Mouse (Mus musculus) MEL (cell line): ENCODE measurements around the gene Chd3. TPM values are rescaled to one million over a fixed set of nuclear protein-coding genes. Genes with fewer than 3 reads are reported as not detected.

Source experiments
- DNase-seq: peaks from one replicate; pipeline ENCODE4 v3.0.0; 2011; ENCODE audit warnings: low read depth, low spot score
- H3K27ac ChIP-seq: 2 replicates; pipeline ENCODE4 v1.5.1; 2012; ENCODE audit warnings: low read depth, mild to moderate bottlenecking, control low read depth, low read length, moderate library complexity; ENCODE audit not compliant: control insufficient read depth
- H3K27me3 ChIP-seq, 2 experiments: fragments of 150-350 bp in 1 of 2; sonication (generic) in 1 of 2; 2 replicates each; pipeline ENCODE4 v1.6.1; 2012; ENCODE audit warnings: low read length in 2 of 2, mild to moderate bottlenecking in 2 of 2, improper control_type of control experiment in 1 of 2, moderate library complexity in 1 of 2; ENCODE audit not compliant: insufficient read depth in 2 of 2, control insufficient read depth in 1 of 2
- H3K36me3 ChIP-seq, 2 experiments: 2 replicates each; pipeline ENCODE4 v1.6.1; 2012 to 2014; ENCODE audit warnings: low read length in 2 of 2, improper control_type of control experiment in 1 of 2, inconsistent platforms in 1 of 2, mild to moderate bottlenecking in 1 of 2; ENCODE audit not compliant: insufficient read depth in 2 of 2, control insufficient read depth in 1 of 2
- H3K4me1 ChIP-seq, 2 experiments: fragments of 150-350 bp in 1 of 2; sonication (generic) in 1 of 2; 2 replicates each; pipeline ENCODE4 v1.6.1; 2012; ENCODE audit warnings: low read length in 2 of 2, improper control_type of control experiment in 1 of 2, mild to moderate bottlenecking in 1 of 2; ENCODE audit not compliant: insufficient read depth in 2 of 2, control insufficient read depth in 1 of 2
- H3K4me3 ChIP-seq, 2 experiments: fragments of 150-350 bp in 1 of 2; sonication (generic) in 1 of 2; 2 replicates each; pipeline ENCODE4 v1.5.1; 2012; ENCODE audit warnings: low read depth in 2 of 2, low read length in 2 of 2, mild to moderate bottlenecking in 2 of 2, moderate library complexity in 2 of 2, control low read depth in 1 of 2, improper control_type of control experiment in 1 of 2; ENCODE audit not compliant: control insufficient read depth in 1 of 2, insufficient read depth in 1 of 2
- H3K79me2 ChIP-seq: 2 replicates; pipeline ENCODE4 v1.6.1; 2012; ENCODE audit warnings: mild to moderate bottlenecking, low read length, moderate library complexity; ENCODE audit not compliant: control insufficient read depth, poor library complexity, insufficient read depth
- H3K9ac ChIP-seq: 2 replicates; pipeline ENCODE4 v1.6.1; 2012; ENCODE audit warnings: low read depth, mild to moderate bottlenecking, control low read depth, low read length, moderate library complexity; ENCODE audit not compliant: control insufficient read depth, poor library complexity, severe bottlenecking
- H3K9me3 ChIP-seq: fragments of 150-350 bp; sonication (generic); replicated peaks from 2 replicates; pipeline ENCODE4 v1.6.1; 2012; ENCODE audit warnings: mild to moderate bottlenecking, low read length, improper control_type of control experiment, moderate library complexity; ENCODE audit not compliant: insufficient read depth
- BHLHE40 ChIP-seq: IDR thresholded peaks from 2 replicates; pipeline ENCODE4 v1.6.1; 2012; ENCODE audit warnings: low read depth, mild to moderate bottlenecking, inconsistent platforms, low read length, improper control_type of control experiment, borderline replicate concordance
- CHD2 ChIP-seq: IDR thresholded peaks from 2 replicates; pipeline ENCODE4 v1.6.1; 2011; ENCODE audit warnings: low read length, improper control_type of control experiment
- ELF1 ChIP-seq: IDR thresholded peaks from 2 replicates; pipeline ENCODE4 v1.6.1; 2014; ENCODE audit warnings: low read depth, mild to moderate bottlenecking, inconsistent platforms, low read length, improper control_type of control experiment, moderate library complexity
- EP300 ChIP-seq, 2 experiments: IDR thresholded peaks; 2 replicates each; pipeline ENCODE4 v1.6.1; 2011; ENCODE audit warnings: improper control_type of control experiment in 2 of 2, low read length in 2 of 2, low read depth in 1 of 2, mild to moderate bottlenecking in 1 of 2
- GABPA ChIP-seq: IDR thresholded peaks from 2 replicates; pipeline ENCODE4 v1.6.1; 2012; ENCODE audit warnings: low read depth, mild to moderate bottlenecking, inconsistent platforms, low read length, improper control_type of control experiment, moderate library complexity
- GATA1 ChIP-seq: IDR thresholded peaks from 2 replicates; pipeline ENCODE4 v1.6.1; 2011; ENCODE audit warnings: low read depth, low read length, improper control_type of control experiment
- HCFC1 ChIP-seq: IDR thresholded peaks from 2 replicates; pipeline ENCODE4 v1.6.1; 2012; ENCODE audit warnings: low read depth, mild to moderate bottlenecking, inconsistent platforms, low read length, improper control_type of control experiment, moderate library complexity
- JUND ChIP-seq: IDR thresholded peaks from 2 replicates; pipeline ENCODE4 v1.6.1; 2011; ENCODE audit warnings: low read depth, mild to moderate bottlenecking, improper control_type of control experiment, low read length
- MEF2A ChIP-seq: IDR thresholded peaks from 2 replicates; pipeline ENCODE4 v1.6.1; 2014; ENCODE audit warnings: low read depth, mild to moderate bottlenecking, inconsistent platforms, low read length, improper control_type of control experiment; ENCODE audit not compliant: poor library complexity, insufficient replicate concordance, severe bottlenecking; ENCODE audit errors: extremely low read depth
- NELFE ChIP-seq: IDR thresholded peaks from 2 replicates; pipeline ENCODE4 v1.6.1; 2011; ENCODE audit warnings: low read depth, low read length, improper control_type of control experiment
- NRF1 ChIP-seq: IDR thresholded peaks from 2 replicates; pipeline ENCODE4 v1.6.1; 2014; ENCODE audit warnings: low read depth, mild to moderate bottlenecking, inconsistent platforms, low read length, improper control_type of control experiment, moderate library complexity; ENCODE audit not compliant: poor library complexity, insufficient read depth, severe bottlenecking
- POLR2AphosphoS5 ChIP-seq: IDR thresholded peaks from 2 replicates; pipeline ENCODE4 v1.6.1; 2012; ENCODE audit warnings: low read depth, borderline replicate concordance, mild to moderate bottlenecking, inconsistent platforms, low read length, moderate library complexity, mixed read lengths
- RAD21 ChIP-seq: IDR thresholded peaks from 2 replicates; pipeline ENCODE4 v1.6.1; 2011; ENCODE audit warnings: mild to moderate bottlenecking, low read depth, low read length, improper control_type of control experiment
- SIN3A ChIP-seq: IDR thresholded peaks from 2 replicates; pipeline ENCODE4 v1.6.1; 2012; ENCODE audit warnings: low read length, improper control_type of control experiment, inconsistent platforms
- TBP ChIP-seq: IDR thresholded peaks from 2 replicates; pipeline ENCODE4 v1.8.0; 2011; ENCODE audit warnings: low read depth, low read length, improper control_type of control experiment
- UBTF ChIP-seq: IDR thresholded peaks from 2 replicates; pipeline ENCODE4 v1.6.1; 2012; ENCODE audit warnings: low read depth, mild to moderate bottlenecking, inconsistent platforms, low read length, improper control_type of control experiment, moderate library complexity, borderline replicate concordance; ENCODE audit not compliant: insufficient read depth
- USF2 ChIP-seq, 2 experiments: IDR thresholded peaks; 2 replicates each; pipeline ENCODE4 v1.6.1; 2011 to 2012; ENCODE audit warnings: improper control_type of control experiment in 2 of 2, low read length in 2 of 2, borderline replicate concordance in 1 of 2, inconsistent platforms in 1 of 2, low read depth in 1 of 2, mild to moderate bottlenecking in 1 of 2; ENCODE audit not compliant: insufficient read depth in 1 of 2
- ZMIZ1 ChIP-seq: IDR thresholded peaks from 2 replicates; pipeline ENCODE4 v1.6.1; 2012; ENCODE audit warnings: low read depth, mild to moderate bottlenecking, inconsistent platforms, low read length, improper control_type of control experiment, moderate library complexity
- ZNF384 ChIP-seq: IDR thresholded peaks from 2 replicates; pipeline ENCODE4 v1.6.1; 2012; ENCODE audit warnings: low read depth, mild to moderate bottlenecking, inconsistent platforms, low read length, improper control_type of control experiment
- polyA plus RNA-seq, 2 experiments: library from polyadenylated mRNA; stranded (reverse) in 1 of 2; unstranded in 1 of 2; fragments of >175 nt in 1 of 2; fragments of >200 nt in 1 of 2; gene quantifications; 2 replicates each; pipeline versions ENCODE4 v1.2.1 to v1.2.4; 2012; ENCODE audit warnings: low replicate concordance in 2 of 2, low read depth in 1 of 2; ENCODE audit not compliant: insufficient read length in 2 of 2, insufficient read depth in 1 of 2, missing spikeins in 1 of 2
- total RNA-seq: library from RNA; depleted of rRNA; stranded (reverse); fragments of 300-350 nt; gene quantifications from 2 replicates; pipeline ENCODE4 v1.2.3, GENCODE M21; 2012; rRNA removed

Gene Chd3
- total and polyA plus RNA-seq, 3 experiments = 37.3 to 84.9 TPM; not detected in 1

DNA sequence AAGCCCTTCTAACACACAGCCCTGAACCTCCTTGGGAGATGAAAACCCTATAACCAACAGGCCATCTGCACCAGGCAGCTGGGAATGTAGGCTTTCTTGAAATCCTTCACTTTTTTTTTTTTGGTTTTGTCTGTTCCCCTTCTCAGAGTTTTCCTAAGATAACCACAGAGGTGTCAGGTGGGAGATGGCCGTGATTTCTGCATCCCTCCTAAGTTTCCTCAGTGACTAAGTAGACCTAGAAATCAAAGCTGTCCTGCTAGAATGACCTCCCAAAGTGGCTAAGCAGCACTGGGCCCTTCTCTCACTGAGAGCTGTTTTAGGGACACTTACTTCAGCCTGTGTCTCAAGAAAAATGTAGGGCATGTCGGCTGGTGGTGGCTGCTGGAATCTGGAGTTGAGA is 71.4 kb downstream of the Chd3 start:
- H3K27me3 ChIP-seq = no peaks in the 10 kb centered on the region
- no peak for DNase-seq
- no peak overlapping the region for H3K9ac ChIP-seq
- peaks cover 0 to 7% of the 10 kb centered on the region in 2 experiments; a peak in 2 of 4 replicates for H3K4me1 ChIP-seq
- H3K4me3 ChIP-seq = no peak overlapping the region
- no peaks in the 10 kb centered on the region for H3K9me3 ChIP-seq
- no peak overlapping the region for H3K27ac ChIP-seq
- no peaks in the 10 kb centered on the region for H3K79me2 ChIP-seq
- no peak for TF ChIP-seq ELF1
- no peak for TF ChIP-seq USF2 (IDR thresholded peaks at IDR 0.05; ENCODE audit: borderline replicate concordance in 1 of 2, insufficient read depth in 1 of 2, low read depth in 1 of 2, low read length in 2 of 2)
- TF ChIP-seq HCFC1 = no peak
- H3K36me3 ChIP-seq = peaks cover 2% of the 10 kb centered on the region in 2 experiments; a peak in 2 of 4 replicates

DNA sequence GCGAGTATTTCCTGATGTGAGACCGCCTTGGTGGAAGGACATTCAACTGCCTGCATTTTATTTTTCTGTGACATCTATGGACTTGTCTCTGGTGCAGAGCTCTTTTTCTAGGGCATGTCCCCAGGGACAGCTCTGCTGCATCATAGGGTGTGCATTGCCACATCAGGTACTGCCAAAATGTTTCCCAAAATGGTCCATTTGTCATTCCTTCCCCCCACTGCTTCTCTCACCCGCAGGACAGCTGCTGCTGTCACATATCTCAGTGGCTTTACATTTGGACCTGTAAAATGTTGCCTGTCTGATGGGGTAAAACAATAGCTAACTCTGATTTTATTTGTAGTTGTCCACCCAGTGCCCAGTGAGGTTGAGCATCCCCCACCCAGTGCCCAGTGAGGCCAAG is 73.9 kb downstream of the Chd3 start:
- H3K79me2 ChIP-seq = no peaks in the 10 kb centered on the region

More for the DNA sequence above, 73.9 kb downstream of the Chd3 start:
- H3K27me3 ChIP-seq = no peaks in the 10 kb centered on the region
- no peak overlapping the region for H3K27ac ChIP-seq
- no peak overlapping the region for H3K9ac ChIP-seq
- peaks cover 0 to 7% of the 10 kb centered on the region in 2 experiments; a peak in 2 of 4 replicates for H3K4me1 ChIP-seq
- 0 out of 4 replicates have a peak, but pooled peaks cover 0 to 2% of the 10 kb centered on the region in 2 experiments for H3K36me3 ChIP-seq
- no peak for TF ChIP-seq POLR2AphosphoS5
- no peak for TF ChIP-seq CHD2
- no peak for TF ChIP-seq ZNF384
- no peak for TF ChIP-seq UBTF
- TF ChIP-seq RAD21 = no peak
- no peak for TF ChIP-seq ZMIZ1
- TF ChIP-seq SIN3A = no peak
- no peak for TF ChIP-seq GATA1
- TF ChIP-seq HCFC1 = no peak
- no peak for TF ChIP-seq EP300 (IDR thresholded peaks at IDR 0.05; ENCODE audit: low read depth in 1 of 2, low read length in 2 of 2)
- no peak for TF ChIP-seq NRF1
- no peak for TF ChIP-seq BHLHE40
- no peak for TF ChIP-seq MEF2A
- no peak for TF ChIP-seq TBP
- TF ChIP-seq JUND = no peak
- TF ChIP-seq GABPA = no peak
- TF ChIP-seq NELFE = no peak
- H3K4me3 ChIP-seq = no peak overlapping the region
- DNase-seq = no peak
- no peaks in the 10 kb centered on the region for H3K9me3 ChIP-seq

Other genes starting within 250 kb of the Chd3 start
- gene Hes7, start 249.0 kb downstream of the Chd3 start, total RNA-seq = 0.08 TPM in 1 of 2 replicates, not detected in the other
- gene Hes7, start 249.0 kb downstream of the Chd3 start, polyA plus RNA-seq = 1 to 10 TPM in 1 of 2 experiments, not detected in 1; 1.4 TPM
- 0.08 TPM in 1 of 2 replicates, not detected in the other for gene 9130213A22Rik, start 246.8 kb downstream of the Chd3 start, total RNA-seq
- under 1 TPM in 1 of 2 experiments, not detected in 1; 0.26 TPM for gene 9130213A22Rik, start 246.8 kb downstream of the Chd3 start, polyA plus RNA-seq
- not detected in 2 replicates for gene Aloxe3, start 243.5 kb downstream of the Chd3 start, total RNA-seq
- gene Aloxe3, start 243.5 kb downstream of the Chd3 start, polyA plus RNA-seq = under 1 TPM in 1 of 2 experiments, not detected in 1; 0.13 TPM
- not detected in 2 replicates for gene Alox12b, start 212.4 kb downstream of the Chd3 start, total RNA-seq
- gene Alox12b, start 212.4 kb downstream of the Chd3 start, polyA plus RNA-seq = not detected
- 0.31 and 0.56 TPM in 2 replicates for gene Alox8, start 171.6 kb downstream of the Chd3 start, total RNA-seq
- under 1 TPM in 1 of 2 experiments, not detected in 1; 0.07 TPM for gene Alox8, start 171.6 kb downstream of the Chd3 start, polyA plus RNA-seq
- gene Gucy2e, start 132.4 kb downstream of the Chd3 start, total RNA-seq = not detected in 2 replicates
- not detected for gene Gucy2e, start 132.4 kb downstream of the Chd3 start, polyA plus RNA-seq
- gene Cntrob, start 45.6 kb downstream of the Chd3 start, total RNA-seq = 16.5 and 17.8 TPM in 2 replicates
- 10 to 100 TPM in 1 of 2 experiments, not detected in 1; 38.3 TPM for gene Cntrob, start 45.6 kb downstream of the Chd3 start, polyA plus RNA-seq
- gene Trappc1, start 45.4 kb downstream of the Chd3 start, total RNA-seq = 57.6 and 58.6 TPM in 2 replicates
- 10 to 100 TPM in 1 of 2 experiments, not detected in 1; 89.8 TPM for gene Trappc1, start 45.4 kb downstream of the Chd3 start, polyA plus RNA-seq
- gene Kcnab3, start 43.1 kb downstream of the Chd3 start, total RNA-seq = 3.0 and 3.8 TPM in 2 replicates
- 1 to 10 TPM in 1 of 2 experiments, not detected in 1; 6.2 TPM for gene Kcnab3, start 43.1 kb downstream of the Chd3 start, polyA plus RNA-seq
- 6.4 and 11.5 TPM in 2 replicates for gene Rnf227, start 28.9 kb downstream of the Chd3 start, total RNA-seq
- 10 to 100 TPM in 1 of 2 experiments, not detected in 1; 12.4 TPM for gene Rnf227, start 28.9 kb downstream of the Chd3 start, polyA plus RNA-seq
- 190 and 191 TPM in 2 replicates for gene Naa38, start 26.1 kb upstream of the Chd3 start, total RNA-seq
- gene Naa38, start 26.1 kb upstream of the Chd3 start, polyA plus RNA-seq = 100 to 1,000 TPM in 1 of 2 experiments, not detected in 1; 173 TPM
- 26.8 and 39.6 TPM in 2 replicates for gene Cyb5d1, start 26.2 kb upstream of the Chd3 start, total RNA-seq
- 10 to 100 TPM in 1 of 2 experiments, not detected in 1; 21.3 TPM for gene Cyb5d1, start 26.2 kb upstream of the Chd3 start, polyA plus RNA-seq
- 0.39 TPM in 2 replicates for gene Tmem88, start 28.8 kb upstream of the Chd3 start, total RNA-seq
- gene Tmem88, start 28.8 kb upstream of the Chd3 start, polyA plus RNA-seq = under 1 TPM in 1 of 2 experiments, not detected in 1; 0.45 TPM
- 5.8 and 7.2 TPM in 2 replicates for gene Kdm6b, start 44.3 kb upstream of the Chd3 start, total RNA-seq
- 10 to 100 TPM; 25.0 to 43.4 TPM for gene Kdm6b, start 44.3 kb upstream of the Chd3 start, polyA plus RNA-seq
- gene Dnah2, start 179.7 kb upstream of the Chd3 start, total RNA-seq = under 0.01 and 0.04 TPM in 2 replicates
- under 1 TPM in 1 of 2 experiments, not detected in 1; 0.07 TPM for gene Dnah2, start 179.7 kb upstream of the Chd3 start, polyA plus RNA-seq
- gene Efnb3, start 190.8 kb upstream of the Chd3 start, total RNA-seq = 0.20 and 0.23 TPM in 2 replicates
- gene Efnb3, start 190.8 kb upstream of the Chd3 start, polyA plus RNA-seq = under 1 TPM in 1 of 2 experiments, not detected in 1; 0.72 TPM
- 18.5 and 18.9 TPM in 2 replicates for gene Wrap53, start 210.8 kb upstream of the Chd3 start, total RNA-seq
- 10 to 100 TPM in 1 of 2 experiments, not detected in 1; 24.5 TPM for gene Wrap53, start 210.8 kb upstream of the Chd3 start, polyA plus RNA-seq
- gene Trp53, start 211.0 kb upstream of the Chd3 start, total RNA-seq = 74.1 and 76.4 TPM in 2 replicates
- 100 to 1,000 TPM in 1 of 2 experiments, not detected in 1; 212 TPM for gene Trp53, start 211.0 kb upstream of the Chd3 start, polyA plus RNA-seq
- 13.4 and 15.1 TPM in 2 replicates for gene Atp1b2, start 236.5 kb upstream of the Chd3 start, total RNA-seq
- 100 to 1,000 TPM in 1 of 2 experiments, not detected in 1; 136 TPM for gene Atp1b2, start 236.5 kb upstream of the Chd3 start, polyA plus RNA-seq
- gene Shbg, start 248.5 kb upstream of the Chd3 start, total RNA-seq = not detected in 2 replicates
- gene Shbg, start 248.5 kb upstream of the Chd3 start, polyA plus RNA-seq = not detected